31 mouse cellular contexts compared by ENCODE assay signal in the genomic region with DNA sequence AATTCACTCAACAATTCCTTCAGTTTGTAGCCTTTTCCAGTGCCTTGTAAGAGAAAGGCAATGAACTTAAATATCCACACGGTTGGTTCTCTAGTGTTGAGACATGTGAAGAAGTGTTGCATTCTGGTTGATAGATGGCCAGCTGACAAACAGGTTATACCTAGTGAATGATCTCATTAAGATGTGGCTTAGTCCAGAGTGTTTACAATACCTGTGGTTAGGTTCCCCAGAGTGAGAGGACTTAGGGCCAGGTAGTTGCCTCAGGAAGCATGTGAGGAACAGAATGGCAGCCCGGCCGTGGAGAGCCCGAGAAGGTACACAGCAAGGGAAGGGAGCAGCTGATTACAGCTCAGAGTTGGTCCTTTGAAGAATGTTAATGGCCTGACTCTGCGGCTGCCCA.
A peak's percentile ranks its signal among the peaks of the same experiment; 100 is the strongest.
DNase-seq lines count a peak whose midpoint lies in the region; ATAC-seq and TF ChIP-seq lines count a peak whose summit lies in the region.
"Had no signal": no experiment of that assay in that cellular context is flagged by ENCODE, and none has a peak within 500 bp of the region (broad histone marks: within the 10 kb centered on the region; RNA-seq: fewer than 3 reads in every experiment).

No protein-coding gene starts in this region.

- H3K4me1 ChIP-seq in embryonic facial prominence, embryonic 14.5 days (ENCODE audit: control insufficient read depth, insufficient read depth, low read length), result peaks cover 34% of the 10 kb centered on the region
- peaks cover 38% of the 10 kb centered on the region for H3K4me1 ChIP-seq in limb, embryonic 14.5 days (ENCODE audit: control insufficient read depth, insufficient read depth, low read length)
- H3K4me1 ChIP-seq: hindbrain, embryonic 12.5 days; intestine, embryonic 15.5 days; midbrain, embryonic 15.5 days; neural tube, embryonic 12.5 days had no signal

- no peak overlapping the region for H3K9ac ChIP-seq in embryonic facial prominence, embryonic 14.5 days (ENCODE audit: low read depth, low read length)
- H3K9ac ChIP-seq in limb, embryonic 14.5 days (ENCODE audit: low read depth, low read length, severe bottlenecking), result no peak overlapping the region
- H3K9ac ChIP-seq: hindbrain, embryonic 12.5 days; intestine, embryonic 15.5 days; midbrain, embryonic 15.5 days; neural tube, embryonic 12.5 days had no signal

- no peak for TF ChIP-seq POLR2A in limb, embryonic 14.5 days (IDR thresholded peaks at IDR 0.05; ENCODE audit: borderline replicate concordance, extremely low read depth, insufficient read depth, insufficient read length)

- in situ Hi-C loops in Patski (cut with MboI; ENCODE audit: low pct_unique_long_range_greater_than_20kb), result no loop called here

- ATAC-seq in Patski, result peak; percentile 37
- no peak for ATAC-seq in embryonic facial prominence, embryonic 14.5 days (ENCODE audit: low read depth)
- ATAC-seq in limb, embryonic 14.5 days (ENCODE audit: low FRiP score, low read depth), result no peak
- no peak for ATAC-seq in monocyte, adult 5-6 weeks (replicated peaks; ENCODE audit: insufficient number of reproducible peaks, low FRiP score, low TSS enrichment, poor library complexity, severe bottlenecking)
- ATAC-seq: activated CD4-positive, CD25-positive, alpha-beta regulatory T cell, adult 4 months; forebrain, embryonic 16.5 days; hindbrain, postnatal 0 days; intestine, embryonic 15.5 days; midbrain, embryonic 15.5 days had no signal

- peak overlapping the region; percentile 28; the same call in 1 of the 2 replicates for H3K27ac ChIP-seq in embryonic facial prominence, embryonic 14.5 days (replicated peaks; ENCODE audit: low read depth, low read length)
- H3K27ac ChIP-seq in limb, embryonic 14.5 days (replicated peaks; ENCODE audit: low read depth, low read length), result 0 out of 2 replicates have a peak overlapping the region, but pooled peaks have one; percentile 10
- H3K27ac ChIP-seq: heart, embryonic 10.5 days; hindbrain, embryonic 12.5 days; hindbrain, postnatal 0 days; intestine, embryonic 15.5 days; left cerebral cortex, adult 2 months; midbrain, embryonic 15.5 days; neural tube, embryonic 12.5 days; stomach, postnatal 0 days had no signal

- H3K9me3 ChIP-seq in embryonic facial prominence, embryonic 14.5 days (ENCODE audit: control insufficient read depth, low read length), result no peaks in the 10 kb centered on the region
- no peaks in the 10 kb centered on the region for H3K9me3 ChIP-seq in limb, embryonic 14.5 days (ENCODE audit: control insufficient read depth, low read length)
- H3K9me3 ChIP-seq: heart, embryonic 10.5 days; hindbrain, embryonic 12.5 days; intestine, embryonic 15.5 days; midbrain, embryonic 15.5 days; neural tube, embryonic 12.5 days had no signal

- TF ChIP-seq CTCF in Patski (IDR thresholded peaks at IDR 0.05), result no peak

- POLR2A ChIA-PET in Patski (lab: Charles Lee), result no interaction called here

- no peak overlapping the region for H3K4me2 ChIP-seq in embryonic facial prominence, embryonic 14.5 days (ENCODE audit: low read depth, low read length)
- no peak overlapping the region for H3K4me2 ChIP-seq in limb, embryonic 14.5 days (replicated peaks; ENCODE audit: low read depth, low read length, severe bottlenecking)
- H3K4me2 ChIP-seq: hindbrain, embryonic 12.5 days; intestine, embryonic 15.5 days; liver, embryonic 11.5 days; midbrain, embryonic 15.5 days; neural tube, embryonic 12.5 days had no signal

- CTCF ChIA-PET in Patski (lab: Charles Lee), result no interaction called here

- H3K27me3 ChIP-seq in Patski, result no peaks in the 10 kb centered on the region
- no peaks in the 10 kb centered on the region for H3K27me3 ChIP-seq in embryonic facial prominence, embryonic 14.5 days (replicated peaks; ENCODE audit: control insufficient read depth, insufficient read depth, low read length)
- no peaks in the 10 kb centered on the region for H3K27me3 ChIP-seq in limb, embryonic 14.5 days (ENCODE audit: control insufficient read depth, insufficient read depth, low read length)
- H3K27me3 ChIP-seq: hindbrain, embryonic 12.5 days; intestine, embryonic 15.5 days; midbrain, embryonic 15.5 days; neural tube, embryonic 12.5 days had no signal

- no peak overlapping the region for H3K4me3 ChIP-seq in embryonic facial prominence, embryonic 14.5 days (ENCODE audit: low read depth, low read length)
- no peak overlapping the region for H3K4me3 ChIP-seq in limb, embryonic 14.5 days (replicated peaks; ENCODE audit: low read length)
- H3K4me3 ChIP-seq: erythroblast, embryonic 14.5 days; heart, embryonic 10.5 days; hindbrain, embryonic 12.5 days; intestine, embryonic 15.5 days; left cerebral cortex, adult 2 months; midbrain, embryonic 15.5 days; myocyte; neural tube, embryonic 12.5 days had no signal

- peak; percentile 37 to 64 for DNase-seq in lung, adult 18-20 months
- no peak for DNase-seq in lung, postnatal 4 days
- peak; percentile 62 for DNase-seq in Patski (ENCODE audit: low read depth, low spot score)
- no peak for DNase-seq in embryonic facial prominence, embryonic 14.5 days (ENCODE audit: low spot score)
- DNase-seq in limb, embryonic 14.5 days (ENCODE audit: low spot score), result no peak
- DNase-seq in cerebellum, adult 8-10 months, result no peak
- DNase-seq: adrenal gland, adult 2 months; adrenal gland, postnatal 36 days; B cell, adult 2 months; cerebellum, adult 2 months; cerebellum, postnatal 25 days; kidney, adult 2 months; kidney, postnatal 4 days; right cerebral cortex, adult 18-20 months; spleen, adult 18-20 months; thymus, adult 18-20 months; thymus, postnatal 25 days had no signal

- H3K36me3 ChIP-seq in embryonic facial prominence, embryonic 14.5 days (ENCODE audit: control insufficient read depth, insufficient read depth, low read length), result no peaks in the 10 kb centered on the region
- no peaks in the 10 kb centered on the region for H3K36me3 ChIP-seq in limb, embryonic 14.5 days (ENCODE audit: control insufficient read depth, insufficient read depth, low read length)
- H3K36me3 ChIP-seq: heart, embryonic 10.5 days; hindbrain, embryonic 12.5 days; intestine, embryonic 15.5 days; midbrain, embryonic 15.5 days; neural tube, embryonic 12.5 days had no signal

- 65% methylated on average over 5 of the region's 5 CpGs for WGBS in embryonic facial prominence, embryonic 14.5 days
- 36% methylated on average over 5 of the region's 5 CpGs for WGBS in limb, embryonic 14.5 days

Comparison
In these comparisons a context has a peak if more than half of its experiments do, and no peak if none do; other contexts are left out.
1. DNase-seq: peak in lung, adult 18-20 months (2 of 2) and Patski (single experiment); none in lung, postnatal 4 days (0 of 2), embryonic facial prominence, embryonic 14.5 days (single experiment), limb, embryonic 14.5 days (single experiment) and cerebellum, adult 8-10 months (single experiment).